Mouse (Mus musculus) lung, embryonic 15.5 days (tissue): Measurements from ENCODE around the gene Prkcb. TPM values are rescaled to one million over a fixed set of nuclear protein-coding genes. Genes with fewer than 3 reads are reported as not detected.

Source experiments
- ATAC-seq: fragments of 200-750 bp; cut with Nextera tagmentation; 2 replicates; pipeline ENCODE4 v1.8.0; 2017; ENCODE audit warnings: moderate number of reproducible peaks, borderline replicate concordance; ENCODE audit not compliant: low FRiP score, low TSS enrichment; ENCODE audit errors: extremely low read depth
- H3K27ac ChIP-seq: fragments of 300-500 bp; sonication (generic); 2 replicates; pipeline ENCODE4 v1.5.1; 2015; ENCODE audit warnings: moderate library complexity, mild to moderate bottlenecking, inconsistent platforms
- H3K27me3 ChIP-seq: fragments of 300-500 bp; sonication (generic); 2 replicates; pipeline ENCODE4 v1.6.1; 2015; ENCODE audit warnings: inconsistent platforms
- H3K36me3 ChIP-seq: fragments of 300-500 bp; sonication (generic); 2 replicates; pipeline ENCODE4 v1.6.1; 2015; ENCODE audit warnings: inconsistent platforms
- H3K4me1 ChIP-seq: fragments of 300-500 bp; sonication (generic); 2 replicates; pipeline ENCODE4 v1.6.1; 2015; ENCODE audit warnings: inconsistent platforms
- H3K4me2 ChIP-seq: fragments of 300-500 bp; sonication (generic); 2 replicates; pipeline ENCODE4 v1.6.1; 2015; ENCODE audit warnings: inconsistent platforms, mild to moderate bottlenecking, moderate library complexity
- H3K4me3 ChIP-seq: fragments of 300-500 bp; sonication (generic); 2 replicates; pipeline ENCODE4 v1.5.1; 2015; ENCODE audit warnings: mild to moderate bottlenecking, inconsistent platforms
- H3K9ac ChIP-seq: fragments of 300-500 bp; sonication (generic); 2 replicates; pipeline ENCODE4 v1.6.1; 2015; ENCODE audit warnings: inconsistent platforms
- H3K9me3 ChIP-seq: fragments of 300-500 bp; sonication (generic); 2 replicates; pipeline ENCODE4 v1.6.1; 2016; ENCODE audit warnings: inconsistent platforms
- WGBS: fragments of 180-500 bp; shearing (Covaris S2); methylation state at CpG from one replicate; pipeline ENCODE4 v1.1.7; 2015; 5-methylcytosine and 5-hydroxymethylcytosine counted together
- polyA plus RNA-seq: library from polyadenylated mRNA; unstranded; fragments of >200 nt; fragmentation: Nextera tagmentation; extraction: Ambion mirVana; gene quantifications from 2 replicates; pipeline ENCODE4 v1.2.1, GENCODE M21; 2015

Gene Prkcb
- polyA plus RNA-seq, 1 experiment from 2014 or later = 7.1 TPM

GRCm38 (mm10) chr7:122379292-122379691, 90.7 kb downstream of the Prkcb start:
- Histone ChIP-seq H3K4me3 (no peak overlapping the region), H3K9ac (no peak overlapping the region), H3K9me3 (no peaks in the 10 kb centered on the region), H3K4me1 (peaks cover 7% of the 10 kb centered on the region), H3K27ac (no peak overlapping the region), H3K4me2 (no peak overlapping the region), H3K27me3 (0 out of 2 replicates have a peak, but pooled peaks cover 2% of the 10 kb centered on the region), H3K36me3 (no peaks in the 10 kb centered on the region)
- no peak for ATAC-seq
- 65% methylated on average over 7 of the region's 7 CpGs for WGBS

GRCm38 (mm10) chr7:122380336-122381130, 92.0 kb downstream of the Prkcb start:
- H3K36me3 ChIP-seq = no peaks in the 10 kb centered on the region
- H3K4me1 ChIP-seq = peaks cover 7% of the 10 kb centered on the region
- H3K9me3 ChIP-seq = no peaks in the 10 kb centered on the region
- H3K4me3 ChIP-seq = no peak overlapping the region
- no peak overlapping the region for H3K27ac ChIP-seq
- H3K9ac ChIP-seq = no peak overlapping the region
- ATAC-seq = no peak
- 79% methylated on average over 10 of the region's 10 CpGs for whole genome bisulfite sequencing
- 0 out of 2 replicates have a peak, but pooled peaks cover 2% of the 10 kb centered on the region for H3K27me3 ChIP-seq
- no peak overlapping the region for H3K4me2 ChIP-seq

- H3K27me3 ChIP-seq = 0 out of 2 replicates have a peak, but pooled peaks cover 2% of the 10 kb centered on the region
- no peaks in the 10 kb centered on the region for H3K36me3 ChIP-seq
- H3K9ac ChIP-seq = no peak overlapping the region
- peaks cover 11% of the 10 kb centered on the region for H3K4me1 ChIP-seq
- no peaks in the 10 kb centered on the region for H3K9me3 ChIP-seq
- H3K27ac ChIP-seq = no peak overlapping the region
- no peak for ATAC-seq
- WGBS = 39% methylated on average over 10 of the region's 10 CpGs
- no peak overlapping the region for H3K4me2 ChIP-seq
- no peak overlapping the region for H3K4me3 ChIP-seq
These were observed 93.0 kb downstream of the Prkcb start for GRCm38 (mm10) chr7:122381560-122381959.

- WGBS = 73% methylated on average over 2 of the region's 2 CpGs
- Histone ChIP-seq H3K4me3 (no peak overlapping the region), H3K9me3 (no peaks in the 10 kb centered on the region), H3K9ac (no peak overlapping the region), H3K27me3 (0 out of 2 replicates have a peak, but pooled peaks cover 2% of the 10 kb centered on the region), H3K27ac (no peak overlapping the region), H3K36me3 (no peaks in the 10 kb centered on the region), H3K4me2 (no peak overlapping the region), H3K4me1 (peaks cover 10% of the 10 kb centered on the region)
- ATAC-seq = no peak
These were observed 94.7 kb downstream of the Prkcb start for GRCm38 (mm10) chr7:122383260-122383659.

- WGBS = 85% methylated on average over 8 of the region's 8 CpGs
- Histone ChIP-seq H3K9ac (no peak overlapping the region), H3K4me2 (no peak overlapping the region), H3K27me3 (0 out of 2 replicates have a peak, but pooled peaks cover 2% of the 10 kb centered on the region), H3K27ac (no peak overlapping the region), H3K36me3 (no peaks in the 10 kb centered on the region), H3K4me1 (0 out of 2 replicates have a peak, but pooled peaks cover 4% of the 10 kb centered on the region), H3K9me3 (no peaks in the 10 kb centered on the region), H3K4me3 (no peak overlapping the region)
- ATAC-seq = no peak
These were observed 96.3 kb downstream of the Prkcb start for GRCm38 (mm10) chr7:122384891-122385290.

GRCm38 (mm10) chr7:122386567-122386966, 98.0 kb downstream of the Prkcb start:
- Histone ChIP-seq H3K4me2 (no peak overlapping the region), H3K27me3 (no peaks in the 10 kb centered on the region), H3K4me1 (0 out of 2 replicates have a peak, but pooled peaks cover 4% of the 10 kb centered on the region), H3K27ac (no peak overlapping the region), H3K4me3 (no peak overlapping the region), H3K9ac (no peak overlapping the region), H3K36me3 (no peaks in the 10 kb centered on the region), H3K9me3 (no peaks in the 10 kb centered on the region)
- WGBS = 89% methylated on average over 1 of the region's 1 CpGs
- no peak for ATAC-seq

- Histone ChIP-seq H3K4me3 (no peak overlapping the region), H3K27ac (no peak overlapping the region), H3K9ac (no peak overlapping the region), H3K4me2 (no peak overlapping the region), H3K9me3 (no peaks in the 10 kb centered on the region), H3K4me1 (0 out of 2 replicates have a peak, but pooled peaks cover 4% of the 10 kb centered on the region), H3K27me3 (no peaks in the 10 kb centered on the region), H3K36me3 (no peaks in the 10 kb centered on the region)
- WGBS = 76% methylated on average over 4 of the region's 4 CpGs
- ATAC-seq = no peak
These were observed 99.3 kb downstream of the Prkcb start for GRCm38 (mm10) chr7:122387896-122388295.

- H3K4me3 ChIP-seq = no peak overlapping the region
- no peaks in the 10 kb centered on the region for H3K27me3 ChIP-seq
- no peaks in the 10 kb centered on the region for H3K9me3 ChIP-seq
- ATAC-seq = no peak
- H3K36me3 ChIP-seq = no peaks in the 10 kb centered on the region
- WGBS = 70% methylated on average over 5 of the region's 5 CpGs
- H3K9ac ChIP-seq = no peak overlapping the region
- 0 out of 2 replicates have a peak, but pooled peaks cover 4% of the 10 kb centered on the region for H3K4me1 ChIP-seq
- H3K4me2 ChIP-seq = no peak overlapping the region
- H3K27ac ChIP-seq = no peak overlapping the region
These were observed 100.3 kb downstream of the Prkcb start for GRCm38 (mm10) chr7:122388858-122389257.

GRCm38 (mm10) chr7:122389633-122390032, 101.1 kb downstream of the Prkcb start:
- H3K36me3 ChIP-seq = no peaks in the 10 kb centered on the region
- no peak overlapping the region for H3K9ac ChIP-seq
- H3K4me2 ChIP-seq = no peak overlapping the region
- no peaks in the 10 kb centered on the region for H3K9me3 ChIP-seq
- H3K27ac ChIP-seq = no peak overlapping the region
- 31% methylated on average over 6 of the region's 6 CpGs for WGBS
- ATAC-seq = no peak
- H3K4me3 ChIP-seq = no peak overlapping the region
- H3K4me1 ChIP-seq = 0 out of 2 replicates have a peak, but pooled peaks cover 4% of the 10 kb centered on the region
- no peaks in the 10 kb centered on the region for H3K27me3 ChIP-seq

GRCm38 (mm10) chr7:122390200-122390599, 101.6 kb downstream of the Prkcb start:
- Histone ChIP-seq H3K4me2 (no peak overlapping the region), H3K4me1 (0 out of 2 replicates have a peak, but pooled peaks cover 4% of the 10 kb centered on the region), H3K4me3 (no peak overlapping the region), H3K9ac (no peak overlapping the region), H3K9me3 (no peaks in the 10 kb centered on the region), H3K27ac (no peak overlapping the region), H3K27me3 (no peaks in the 10 kb centered on the region), H3K36me3 (no peaks in the 10 kb centered on the region)
- no peak; the same call in 1 of the 2 replicates for ATAC-seq
- whole genome bisulfite sequencing = 30% methylated on average over 5 of the region's 5 CpGs

- no peak overlapping the region for H3K27ac ChIP-seq
- no peak overlapping the region for H3K4me2 ChIP-seq
- H3K36me3 ChIP-seq = no peaks in the 10 kb centered on the region
- H3K9me3 ChIP-seq = no peaks in the 10 kb centered on the region
- no peak for ATAC-seq
- no peak overlapping the region for H3K4me3 ChIP-seq
- no peak overlapping the region for H3K9ac ChIP-seq
- H3K27me3 ChIP-seq = no peaks in the 10 kb centered on the region
- WGBS = 65% methylated on average over 4 of the region's 4 CpGs
- 0 out of 2 replicates have a peak, but pooled peaks cover 4% of the 10 kb centered on the region for H3K4me1 ChIP-seq
These were observed 102.1 kb downstream of the Prkcb start for GRCm38 (mm10) chr7:122390683-122391082.

GRCm38 (mm10) chr7:122391382-122391781, 102.8 kb downstream of the Prkcb start:
- H3K27me3 ChIP-seq = no peaks in the 10 kb centered on the region
- no peaks in the 10 kb centered on the region for H3K4me1 ChIP-seq
- no peaks in the 10 kb centered on the region for H3K36me3 ChIP-seq
- no peak overlapping the region for H3K4me3 ChIP-seq
- 68% methylated on average over 3 of the region's 3 CpGs for WGBS
- H3K4me2 ChIP-seq = no peak overlapping the region
- ATAC-seq = no peak
- H3K9ac ChIP-seq = no peak overlapping the region
- no peak overlapping the region for H3K27ac ChIP-seq
- no peaks in the 10 kb centered on the region for H3K9me3 ChIP-seq
